Mouse (Mus musculus) gastrocnemius, adult 18-20 months (tissue): Measurements from ENCODE around the gene Pkp4. TPM values are rescaled to one million over a fixed set of nuclear protein-coding genes. Genes with fewer than 3 reads are reported as not detected.
"Not testable (repeated sequence)": the region's sequence is repeated elsewhere in the genome, so short reads cannot be mapped to it uniquely, and the experiment has no call there.

Experiments used
- DNase-seq: peaks from one replicate; pipeline ENCODE4 v3.0.0; 2021; ENCODE audit warnings: low spot score
- total RNA-seq, 2 experiments: library from RNA; stranded (reverse); gene quantifications; 2 replicates each; pipeline ENCODE4 v1.2.3; 2021

The Pkp4 gene
- total RNA-seq, 2 experiments from 2014 or later = 18.3 to 24.0 TPM

GRCm38 (mm10) chr2:59338926-59339325 is 178.3 kb downstream of the Pkp4 start:
- DNase-seq = no peak

GRCm38 (mm10) chr2:59339776-59340539 is 179.3 kb downstream of the Pkp4 start:
- DNase-seq = no peak

- no peak for DNase-seq
Measured at GRCm38 (mm10) chr2:59340878-59341277, 180.2 kb downstream of the Pkp4 start.

GRCm38 (mm10) chr2:59342591-59343210 is 182.1 kb downstream of the Pkp4 start:
- DNase-seq = no peak

- no peak for DNase-seq
Measured at GRCm38 (mm10) chr2:59343834-59344233, 183.2 kb downstream of the Pkp4 start.

GRCm38 (mm10) chr2:59344699-59345098 is 184.0 kb downstream of the Pkp4 start:
- no peak for DNase-seq

- no peak for DNase-seq
Measured at GRCm38 (mm10) chr2:59345141-59345839, 184.6 kb downstream of the Pkp4 start.

- DNase-seq = peak; percentile 5
Measured at GRCm38 (mm10) chr2:59346443-59346842, 185.8 kb downstream of the Pkp4 start.

GRCm38 (mm10) chr2:59348585-59348984 is 187.9 kb downstream of the Pkp4 start:
- no peak for DNase-seq

GRCm38 (mm10) chr2:59350094-59350493 is 189.4 kb downstream of the Pkp4 start:
- no peak for DNase-seq

GRCm38 (mm10) chr2:59351303-59352099 is 190.9 kb downstream of the Pkp4 start:
- no peak for DNase-seq

- DNase-seq = no peak
Measured at GRCm38 (mm10) chr2:59353821-59354220, 193.2 kb downstream of the Pkp4 start.

GRCm38 (mm10) chr2:59355531-59356289 is 195.1 kb downstream of the Pkp4 start:
- DNase-seq = no peak

- no peak for DNase-seq
Measured at GRCm38 (mm10) chr2:59359760-59360342, 199.2 kb downstream of the Pkp4 start.

GRCm38 (mm10) chr2:59361350-59361780 is 200.7 kb downstream of the Pkp4 start:
- no peak for DNase-seq

GRCm38 (mm10) chr2:59364156-59364842 is 203.6 kb downstream of the Pkp4 start:
- DNase-seq = no peak

GRCm38 (mm10) chr2:59367191-59367590 is 206.5 kb downstream of the Pkp4 start:
- DNase-seq = no peak

- no peak for DNase-seq
Measured at GRCm38 (mm10) chr2:59373113-59373512, 212.5 kb downstream of the Pkp4 start.

- no peak for DNase-seq
Measured at GRCm38 (mm10) chr2:59378096-59378495, 217.4 kb downstream of the Pkp4 start.

- not testable (repeated sequence) for DNase-seq
Measured at GRCm38 (mm10) chr2:59378861-59379260, 218.2 kb downstream of the Pkp4 start.
